Mouse (Mus musculus): ENCODE measurements around the gene Cyp4x1. TPM values are rescaled to one million over a fixed set of nuclear protein-coding genes. Genes with fewer than 3 reads are reported as not detected.

Cyp4x1 gene
- total RNA-seq, 2 experiments from 2014 or later: 12.0 to 13.2 TPM

- DNase-seq (ENCODE audit: low spot score in 2 of 2): no peak
These were observed 43.5 kb downstream of the Cyp4x1 start for GRCm38 (mm10) chr4:115090592-115090991.

DNA sequence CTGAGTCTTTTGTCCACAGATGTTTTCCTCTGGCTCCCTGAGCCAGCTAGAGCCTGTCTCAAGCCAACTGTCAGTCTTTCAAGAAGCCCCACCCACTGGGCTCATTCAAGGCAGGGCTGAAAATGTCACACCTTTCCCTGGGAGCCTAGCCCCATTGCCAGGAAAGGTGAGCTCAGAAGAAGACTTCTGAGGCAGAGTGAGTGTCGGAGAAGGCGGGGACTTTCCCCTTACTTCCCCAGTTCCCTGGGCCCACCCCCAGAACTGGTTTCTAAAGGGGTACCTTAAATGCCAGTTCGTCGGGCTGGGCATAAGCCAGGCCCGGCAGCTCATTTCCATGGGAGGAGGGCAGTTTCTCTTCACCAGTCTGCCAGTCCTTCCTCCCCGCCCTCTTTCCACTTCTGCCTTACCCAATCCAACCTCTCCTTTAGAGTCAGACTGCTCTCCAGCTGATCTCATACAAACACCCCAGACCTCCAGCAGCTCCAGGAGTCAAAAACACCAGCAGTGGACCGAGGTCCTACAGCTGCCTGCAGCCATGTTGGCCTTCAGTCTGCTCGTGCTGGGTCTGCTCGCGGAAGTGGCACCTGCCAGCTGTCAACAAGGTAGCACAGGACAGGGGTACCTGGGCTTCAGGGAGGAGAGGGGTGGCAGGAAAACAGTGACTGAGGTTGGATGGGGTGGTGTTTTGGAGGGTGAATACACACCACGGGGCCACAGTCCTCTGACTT is 45.3 kb downstream of the Cyp4x1 start, which contains the start of gene Pdzk1ip1:
TSS of gene Pdzk1ip1 (plus strand) at position 98 of the 728 bp plus-strand sequence.
- DNase-seq (ENCODE audit: low spot score in 2 of 2): no peak

DNA sequence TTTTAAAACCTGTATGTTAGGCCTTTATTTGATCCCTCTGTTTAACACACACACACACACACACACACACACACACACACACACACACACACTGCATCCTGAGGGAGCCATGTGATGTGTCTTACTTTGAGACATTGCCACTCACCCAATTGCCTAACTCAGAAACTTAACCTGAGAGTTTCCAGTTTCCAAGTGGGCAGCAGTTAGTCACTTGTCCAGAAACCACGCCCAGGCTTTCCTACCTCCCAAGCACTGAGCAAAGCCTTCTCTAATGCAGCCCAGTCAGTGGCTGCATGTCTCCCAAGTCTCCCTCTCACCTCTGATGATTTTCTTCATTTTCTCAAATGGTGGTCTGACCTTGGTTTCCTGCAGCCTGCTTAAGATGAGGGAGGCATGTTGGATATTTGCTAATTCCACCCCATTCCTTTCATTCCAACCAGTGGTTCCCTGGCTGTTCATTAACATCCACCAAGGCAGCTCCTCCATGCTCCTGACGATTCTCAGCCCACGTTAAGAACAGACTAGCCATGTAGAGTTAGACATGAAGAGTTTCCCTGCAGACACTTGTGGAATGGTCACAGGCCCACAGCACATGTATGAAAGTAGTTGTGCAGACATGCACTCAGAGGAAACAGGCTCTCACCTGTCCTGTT is 47.2 kb downstream of the Cyp4x1 start:
- DNase-seq (ENCODE audit: low spot score in 2 of 2): no peak

DNA sequence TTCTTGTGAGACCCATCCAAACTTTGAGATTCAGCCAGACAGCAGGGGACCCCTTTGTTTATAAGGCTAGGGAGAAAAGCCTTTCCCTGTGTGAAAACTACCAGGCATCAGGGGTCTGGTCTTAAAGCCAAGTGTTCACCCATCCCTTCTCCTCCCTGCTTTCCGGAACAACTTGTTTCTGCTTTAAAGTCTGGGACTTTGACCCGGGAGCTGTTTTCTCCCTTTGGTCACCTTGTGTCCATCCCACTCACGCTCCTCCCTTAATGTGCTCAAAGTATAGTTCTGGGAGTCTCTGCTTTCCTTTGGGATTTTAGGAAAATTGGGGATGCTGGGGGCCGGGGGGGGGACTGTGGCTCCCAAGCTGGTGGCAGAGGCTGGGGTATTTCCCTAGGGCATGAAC is 47.8 kb downstream of the Cyp4x1 start:
- DNase-seq (ENCODE audit: low spot score in 2 of 2): no peak

- DNase-seq (ENCODE audit: low spot score in 2 of 2): peak; percentile 73 to 76
These were observed 48.5 kb downstream of the Cyp4x1 start for GRCm38 (mm10) chr4:115085522-115086095.

- DNase-seq (ENCODE audit: low spot score in 2 of 2): no peak
These were observed 51.0 kb downstream of the Cyp4x1 start for GRCm38 (mm10) chr4:115083031-115083430.

GRCm38 (mm10) chr4:115079821-115080349 is 54.2 kb downstream of the Cyp4x1 start:
- DNase-seq (ENCODE audit: low spot score in 2 of 2): no peak

GRCm38 (mm10) chr4:115078892-115079820 is 54.9 kb downstream of the Cyp4x1 start:
- peak; percentile 29 to 43 for DNase-seq (ENCODE audit: low spot score in 2 of 2)

- DNase-seq (ENCODE audit: low spot score in 2 of 2): no peak
These were observed 58.7 kb downstream of the Cyp4x1 start for GRCm38 (mm10) chr4:115075204-115075915.

- DNase-seq (ENCODE audit: low spot score in 2 of 2): no peak
These were observed 59.3 kb downstream of the Cyp4x1 start for GRCm38 (mm10) chr4:115074789-115075188.

GRCm38 (mm10) chr4:115071668-115072067 is 62.4 kb downstream of the Cyp4x1 start:
- no peak for DNase-seq (ENCODE audit: low spot score in 2 of 2)

DNA sequence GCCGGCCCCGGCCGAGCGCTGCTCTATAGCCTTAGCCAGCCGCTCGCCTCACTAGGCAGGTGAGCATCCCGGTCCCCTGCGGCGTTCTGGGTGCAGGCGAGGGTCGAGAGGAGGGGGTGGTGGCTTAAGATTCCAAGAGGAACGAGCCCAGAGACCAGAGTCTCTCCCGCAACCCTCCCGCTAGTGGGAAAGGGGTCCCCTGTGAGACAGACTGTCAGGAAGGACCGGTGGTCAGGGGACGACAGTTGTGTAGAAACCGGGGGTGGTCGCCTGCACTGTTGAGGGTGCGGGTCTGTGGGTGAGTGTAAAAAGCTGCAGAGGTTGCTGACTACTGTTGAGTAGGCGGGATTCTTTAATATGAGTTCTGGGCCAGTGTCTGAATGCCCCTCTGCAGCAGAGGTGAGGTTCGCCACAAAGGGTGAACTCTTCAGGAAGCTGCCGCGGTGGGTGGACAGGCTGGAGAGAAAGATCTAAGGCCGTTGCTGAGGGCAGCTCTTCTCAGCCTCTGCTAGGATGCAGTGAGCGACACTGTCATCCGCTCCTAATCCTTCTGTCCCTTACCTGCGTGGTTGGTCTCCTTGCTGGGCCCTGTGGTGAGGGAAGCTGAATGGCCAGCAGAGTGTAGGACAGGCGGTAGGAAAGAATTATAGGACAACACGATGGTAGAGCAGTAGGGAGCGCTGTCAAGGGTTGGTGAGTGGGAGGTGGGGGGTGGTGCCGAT is 70.4 kb downstream of the Cyp4x1 start:
- no peak for DNase-seq (ENCODE audit: low spot score in 2 of 2)

- DNase-seq (ENCODE audit: low spot score in 2 of 2): peak; percentile 45 to 66
These were observed 71.1 kb downstream of the Cyp4x1 start for GRCm38 (mm10) chr4:115062875-115063517.

DNA sequence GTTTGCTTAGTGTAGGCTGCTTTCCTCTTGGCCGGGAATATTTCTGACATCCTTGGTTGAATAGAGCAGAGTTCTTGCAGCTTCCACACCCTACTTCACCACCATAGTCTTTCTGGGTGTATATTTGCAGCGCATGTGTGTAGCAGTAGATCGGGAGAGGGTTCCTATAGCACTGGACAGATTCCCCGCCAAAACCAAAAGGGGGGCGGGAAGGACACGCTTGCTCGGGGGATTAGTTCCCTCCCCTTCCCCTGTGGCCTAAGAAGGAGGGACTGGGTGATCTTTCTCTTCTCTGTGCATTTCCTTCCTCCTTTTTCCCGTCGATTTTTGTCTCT is 71.6 kb downstream of the Cyp4x1 start:
- no peak for DNase-seq (ENCODE audit: low spot score in 2 of 2)

DNA sequence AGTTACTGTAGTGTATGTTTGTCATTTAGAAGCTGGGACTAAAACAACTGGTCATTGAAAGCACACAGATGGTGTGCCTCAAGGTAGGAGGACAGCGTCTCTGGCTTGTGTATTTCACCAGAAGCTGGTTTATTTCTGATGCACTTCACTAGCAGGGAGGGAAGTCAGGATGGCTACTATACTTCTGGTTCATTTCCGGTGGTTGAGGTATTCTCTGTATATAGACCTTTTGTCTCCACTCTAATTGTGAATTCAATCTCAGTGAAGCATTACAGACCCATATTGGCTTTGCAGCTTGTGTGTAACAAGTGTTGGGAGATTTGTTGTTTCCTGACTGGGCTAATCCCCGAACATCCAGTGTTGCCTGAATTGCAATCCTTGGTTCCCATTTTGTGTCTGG is 73.3 kb downstream of the Cyp4x1 start:
- no peak for DNase-seq (ENCODE audit: low spot score in 2 of 2)

DNA sequence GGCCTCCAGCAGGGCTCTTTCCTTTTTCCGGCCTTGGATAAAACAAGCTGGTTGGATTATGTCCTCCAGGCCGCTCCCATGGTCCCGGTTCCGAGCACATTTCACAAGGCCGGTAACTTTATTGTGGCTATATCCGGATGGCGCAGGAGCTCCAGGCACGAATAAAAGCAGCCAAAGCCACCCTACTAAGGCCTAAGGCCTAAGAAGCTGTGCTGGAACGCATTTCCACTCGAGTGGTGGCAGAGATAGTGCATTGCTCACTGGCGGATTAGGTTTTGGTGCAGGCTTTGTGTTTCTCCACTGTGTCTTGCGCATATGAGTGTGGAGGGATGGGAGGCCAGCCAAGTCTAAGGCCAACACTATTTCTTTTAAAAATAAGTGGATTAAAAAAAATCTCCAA is 74.2 kb downstream of the Cyp4x1 start:
- no peak for DNase-seq (ENCODE audit: low spot score in 2 of 2)

DNA sequence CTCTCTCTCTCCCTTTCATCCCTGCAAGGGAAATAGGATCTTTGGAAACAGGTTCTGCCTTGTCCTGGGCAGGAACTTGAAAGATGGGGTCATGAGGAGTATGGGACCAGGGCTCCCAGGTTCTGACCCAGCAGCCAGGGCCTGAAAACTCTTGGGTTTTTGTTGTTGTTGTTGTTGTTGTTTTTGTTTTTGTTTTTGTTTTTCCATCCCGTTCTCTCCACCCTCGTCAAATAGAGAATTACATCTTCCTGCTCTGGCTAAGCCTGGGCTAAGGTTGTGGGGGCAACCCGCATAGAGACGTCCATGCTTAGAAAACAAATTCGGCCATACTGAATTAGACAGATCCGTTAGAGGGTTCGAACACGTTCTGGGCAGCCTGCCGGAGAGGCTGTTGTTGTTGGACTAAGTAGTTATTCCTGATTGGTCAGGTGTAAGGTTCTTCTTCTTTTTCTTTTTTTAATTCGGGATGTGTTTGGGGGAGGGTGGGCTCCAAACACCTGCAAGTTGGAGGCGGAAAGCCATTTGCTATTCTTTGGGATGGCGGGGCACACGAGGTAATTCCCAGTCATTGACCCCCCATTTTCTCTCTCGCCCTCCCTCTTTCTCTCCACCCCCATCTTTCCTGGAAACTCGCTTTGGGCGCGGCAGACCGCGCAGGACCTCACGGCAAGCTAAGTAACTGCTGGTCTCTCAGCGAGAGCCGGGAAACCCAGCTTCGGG is 75.0 kb downstream of the Cyp4x1 start:
- no peak for DNase-seq (ENCODE audit: low spot score in 2 of 2)

DNA sequence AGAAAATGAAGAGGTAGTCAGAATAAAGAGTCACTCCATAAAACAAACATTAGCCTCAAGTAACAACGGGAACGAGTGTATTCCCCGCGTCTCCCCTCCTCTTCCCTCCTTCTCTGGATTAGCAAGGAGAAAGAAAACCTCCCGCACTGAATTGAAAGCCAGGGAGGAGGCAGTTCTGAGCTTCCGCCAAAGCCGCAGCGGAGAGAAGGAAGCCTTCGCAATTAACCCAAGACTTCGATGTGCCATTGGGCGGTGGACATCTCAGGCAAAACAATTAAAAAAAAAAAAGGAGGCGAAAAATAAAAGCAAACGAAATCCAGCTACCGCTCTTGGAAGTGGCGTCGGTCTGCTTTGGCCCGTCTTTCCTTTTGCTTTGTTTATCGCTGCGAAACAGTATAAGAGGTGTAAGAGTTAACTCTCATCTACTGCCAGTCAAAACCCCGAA is 75.7 kb downstream of the Cyp4x1 start:
- peak in 1 of 2 experiments; percentile 40 for DNase-seq (ENCODE audit: low spot score in 2 of 2)

Data from layer of hippocampus, postnatal 10 days (tissue).